Mouse (Mus musculus): Measurements from ENCODE around the gene Tmem52b.

Tmem52b gene

DNA sequence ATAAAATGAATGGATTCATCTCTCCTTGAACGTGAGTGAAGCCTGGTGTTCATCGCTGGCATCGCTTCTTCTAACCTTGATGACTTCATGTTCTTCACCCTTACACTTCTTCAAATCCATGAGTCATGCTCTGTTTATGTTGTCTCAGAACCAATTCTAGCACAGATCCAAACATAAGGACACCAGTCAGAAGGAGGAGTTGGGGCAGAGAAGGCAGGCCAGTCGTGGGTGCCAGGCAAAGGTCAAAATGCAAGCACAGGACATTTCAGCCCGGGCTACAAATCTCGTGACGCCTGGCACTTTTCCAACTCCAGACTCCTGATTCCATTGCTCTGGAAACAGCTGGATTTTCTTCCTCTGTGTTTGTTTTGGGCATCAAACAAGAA is 20.2 kb downstream of the Tmem52b start:
- DNase-seq (ENCODE audit: low spot score): peak; percentile 29

DNA sequence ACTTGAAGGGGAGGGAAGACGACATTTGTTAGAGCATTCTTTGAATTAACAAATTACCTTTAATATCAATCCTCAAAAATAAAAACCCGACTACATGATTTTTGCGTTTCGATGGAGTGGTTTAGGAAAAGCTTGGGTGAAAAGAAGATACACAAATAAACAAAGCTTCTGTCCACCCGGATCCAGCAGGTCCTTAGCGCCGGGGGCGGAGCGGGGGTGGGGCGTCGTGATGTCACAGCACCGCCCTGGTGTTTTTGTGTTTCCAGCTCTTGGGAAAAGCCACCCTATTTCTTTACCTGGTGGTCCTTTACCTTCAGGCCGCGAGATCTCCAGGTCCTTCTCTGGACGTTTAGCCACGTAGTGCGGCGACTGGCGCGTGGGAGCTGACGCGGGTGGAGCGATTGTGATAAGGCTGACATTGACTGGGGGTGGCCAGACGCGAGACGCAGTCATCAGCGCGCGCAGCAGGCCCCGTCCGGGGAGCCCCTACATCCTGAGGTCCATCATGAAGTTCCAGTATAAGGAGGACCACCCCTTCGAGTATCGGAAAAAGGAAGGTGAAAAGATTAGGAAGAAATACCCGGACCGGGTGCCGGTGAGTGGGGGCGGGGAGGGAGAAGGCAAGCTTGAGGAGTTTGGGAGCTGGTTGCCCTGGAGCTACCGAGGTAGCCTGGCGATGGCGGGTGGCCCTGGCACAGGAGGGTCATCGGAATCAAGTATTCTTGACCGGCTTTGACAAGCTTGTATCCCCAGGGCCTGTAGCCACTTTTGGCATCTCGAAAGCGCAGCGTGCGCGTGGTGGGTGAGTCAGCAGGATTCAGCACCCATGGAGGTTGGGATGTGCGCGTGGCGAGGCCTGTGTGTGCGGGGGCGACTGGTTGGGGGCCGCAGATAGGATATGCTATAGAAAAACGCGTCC is 20.8 kb downstream of the Tmem52b start, which contains the start of gene Gabarapl1:
Gene Gabarapl1 (plus strand): TSS at position 219 of the 919 bp plus-strand sequence.
- peak; percentile 77 for DNase-seq (ENCODE audit: low spot score)

DNA sequence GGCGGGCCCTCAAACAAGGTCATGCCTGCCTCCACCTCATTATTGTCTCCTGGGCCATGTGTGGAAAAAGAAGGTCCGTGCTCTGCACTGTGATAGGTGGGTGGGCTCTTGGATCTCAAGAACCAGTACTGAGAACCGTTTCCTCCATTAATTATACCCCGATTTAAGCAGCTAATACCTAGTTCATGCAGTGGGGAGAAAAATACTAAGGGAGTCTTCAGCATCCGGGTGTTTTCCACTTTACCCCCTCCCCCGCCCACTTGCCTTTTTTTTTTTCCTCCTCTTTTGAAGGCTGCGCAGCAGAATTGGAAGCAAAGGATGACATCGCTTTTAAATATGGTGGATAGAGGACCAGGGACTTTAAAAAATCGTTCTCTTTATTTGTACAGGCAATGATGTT is 21.7 kb downstream of the Tmem52b start:
- no peak for DNase-seq (ENCODE audit: low spot score)

DNA sequence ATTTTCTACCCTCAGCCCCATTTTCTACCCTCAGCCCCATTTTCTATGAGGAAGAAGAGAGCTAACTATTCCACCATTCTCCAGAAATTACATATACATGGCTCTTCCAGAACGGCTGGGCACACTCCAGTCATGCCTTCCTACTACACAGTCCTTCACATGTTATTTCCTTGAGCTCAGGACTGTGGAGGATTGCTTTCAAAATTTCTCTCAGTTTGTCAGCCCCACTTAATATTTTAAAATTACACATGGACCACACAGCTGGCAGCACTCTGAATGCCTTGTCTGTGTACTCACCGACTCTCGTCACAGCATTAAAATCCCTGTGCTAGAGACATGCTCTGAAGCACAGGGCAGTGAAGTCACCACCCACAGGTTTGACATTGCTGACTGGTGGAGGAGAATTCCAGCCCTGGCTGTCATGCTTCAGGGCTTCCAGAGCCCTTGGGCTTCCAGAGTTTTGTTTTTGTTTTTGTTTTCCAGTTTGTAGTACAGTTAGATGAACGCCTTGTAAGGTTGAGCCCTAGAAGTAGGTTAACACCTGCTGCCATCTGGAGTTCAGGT is 22.4 kb downstream of the Tmem52b start:
- DNase-seq (ENCODE audit: low spot score): no peak

DNA sequence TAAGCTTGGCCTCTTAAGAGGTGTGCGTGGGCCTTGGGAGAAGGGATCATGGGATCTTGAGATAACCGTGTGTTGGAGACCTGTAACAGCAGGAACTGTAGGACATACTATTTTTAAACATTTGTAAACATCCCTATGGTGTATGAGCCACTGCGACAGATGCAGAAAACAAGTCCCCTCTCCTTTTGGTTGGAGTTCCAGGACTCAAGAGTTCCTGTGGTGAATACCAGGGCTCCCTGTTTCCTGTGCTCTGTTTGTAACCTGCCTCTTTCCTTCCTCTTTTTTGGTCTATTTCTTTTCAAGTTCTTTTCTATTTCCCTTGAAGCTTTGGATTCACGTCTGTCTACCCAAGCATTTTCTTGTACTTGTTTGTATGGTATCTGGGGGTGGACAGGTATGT is 23.4 kb downstream of the Tmem52b start:
- no peak for DNase-seq (ENCODE audit: low spot score)

DNA sequence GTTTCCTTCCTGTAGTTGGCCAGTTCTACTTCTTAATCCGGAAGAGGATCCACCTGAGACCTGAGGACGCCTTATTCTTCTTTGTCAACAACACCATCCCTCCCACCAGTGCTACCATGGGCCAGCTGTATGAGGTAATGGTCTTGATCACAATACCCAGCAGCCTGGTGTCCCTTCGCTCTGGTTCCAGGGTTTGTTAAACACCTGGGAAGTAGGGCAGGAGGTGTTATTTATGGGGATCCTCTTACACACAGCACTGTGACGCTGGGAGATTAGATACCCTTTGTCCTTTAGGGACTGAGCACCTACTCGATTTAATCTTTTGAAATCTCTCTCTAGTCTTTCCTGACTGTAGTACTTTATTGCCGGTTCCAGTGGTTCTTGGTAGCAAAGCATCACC is 26.2 kb downstream of the Tmem52b start:
- DNase-seq (ENCODE audit: low spot score): no peak

DNA sequence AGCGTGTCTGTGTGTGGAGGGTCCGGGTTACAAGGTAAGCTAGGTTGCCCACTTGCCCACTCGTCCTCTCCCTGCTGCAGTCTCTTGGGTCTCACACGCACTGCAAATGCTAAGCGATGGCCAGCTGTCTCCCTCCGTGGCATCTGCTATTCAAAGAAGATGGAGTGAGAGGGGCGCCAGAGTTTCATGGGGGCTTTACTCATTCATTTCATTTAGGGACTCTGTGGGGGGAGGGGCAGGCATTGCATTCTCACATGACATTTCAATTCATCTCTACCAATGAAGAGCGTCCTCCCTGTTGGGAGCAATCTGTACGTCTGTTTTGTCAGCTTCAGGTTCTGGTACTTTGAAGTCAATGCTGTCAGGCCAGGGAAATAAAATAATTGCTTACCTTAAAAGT is 29.6 kb downstream of the Tmem52b start:
- no peak for DNase-seq (ENCODE audit: low spot score)

DNA sequence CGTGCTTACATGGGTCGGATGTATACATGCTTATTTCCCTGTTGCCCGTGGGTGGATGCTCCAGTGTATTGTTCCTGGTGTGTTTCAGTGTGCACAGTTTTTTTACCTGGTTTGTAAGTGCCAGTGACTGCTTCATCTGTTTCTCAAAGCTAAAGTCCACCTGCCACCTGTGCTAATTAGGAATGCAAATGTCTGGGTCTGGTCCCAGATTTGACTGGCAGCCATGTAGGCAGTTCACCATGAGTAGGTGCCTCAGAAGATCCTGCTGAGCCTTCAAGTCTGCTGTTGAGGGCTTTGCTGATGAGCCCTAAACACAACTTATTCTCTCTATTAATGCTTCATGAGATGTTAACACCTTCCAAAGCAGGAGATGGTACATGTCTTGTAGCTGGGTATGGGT is 30.2 kb downstream of the Tmem52b start:
- DNase-seq (ENCODE audit: low spot score): no peak

DNA sequence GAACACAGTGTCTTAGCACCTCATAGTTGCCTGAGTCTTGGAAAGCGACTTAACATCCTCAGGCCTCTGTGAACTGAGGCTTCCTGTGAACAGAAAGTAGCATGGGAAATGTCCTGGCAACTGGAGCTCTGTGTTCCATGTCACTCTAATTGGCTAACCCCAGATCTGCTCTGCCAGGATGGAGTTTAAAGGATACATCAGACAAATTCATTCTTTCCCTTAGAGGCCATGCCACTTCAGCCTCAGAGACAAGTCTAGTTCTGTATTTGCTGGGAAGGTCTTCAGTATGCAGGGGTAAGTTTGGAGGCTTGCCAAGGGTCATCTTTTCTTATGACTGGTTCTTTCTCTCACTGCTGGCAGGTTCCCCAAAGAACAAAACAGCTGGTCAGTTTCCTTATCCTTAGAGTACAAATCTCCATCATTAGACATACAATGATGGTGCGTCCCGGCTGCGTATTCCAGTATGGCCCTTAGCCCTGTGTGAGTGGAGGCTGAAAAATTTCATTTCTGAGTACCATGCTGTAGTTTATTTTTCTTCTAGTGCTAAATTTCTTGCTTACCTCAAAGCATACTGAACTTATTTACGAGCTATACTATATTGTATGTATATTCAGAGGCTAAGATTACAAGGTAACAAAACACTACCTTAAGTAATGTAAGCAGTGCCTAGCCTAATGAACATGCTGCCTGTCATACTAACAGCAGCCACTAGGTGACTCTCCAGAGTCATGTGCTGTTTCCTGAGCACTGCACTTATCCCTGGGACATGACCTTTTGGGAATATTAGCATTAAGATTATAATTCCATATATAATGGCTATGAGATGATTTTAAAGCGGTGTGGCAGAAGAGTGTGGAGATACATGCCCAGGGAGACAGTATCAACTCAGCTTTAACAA is 31.6 kb downstream of the Tmem52b start:
- peak; percentile 55 for DNase-seq (ENCODE audit: low spot score)

DNA sequence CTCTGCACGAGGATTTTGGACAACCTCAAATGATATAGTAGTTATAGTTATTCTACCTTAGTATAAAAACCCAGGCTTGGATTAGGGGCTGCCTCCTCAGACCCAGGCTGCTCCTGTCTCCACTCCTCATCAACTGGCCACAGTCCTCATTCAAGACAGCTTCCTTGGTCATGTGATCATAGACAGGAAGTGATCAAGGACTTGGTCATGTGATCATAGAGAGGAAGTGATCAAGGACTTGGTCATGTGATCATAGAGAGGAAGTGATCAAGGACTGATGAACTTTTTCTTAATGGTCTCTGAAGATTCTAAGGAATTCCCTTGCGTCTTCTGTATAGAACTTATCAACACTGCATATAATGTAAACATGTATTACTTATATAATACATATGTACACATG is 34.9 kb downstream of the Tmem52b start:
- DNase-seq (ENCODE audit: low spot score): no peak

DNA sequence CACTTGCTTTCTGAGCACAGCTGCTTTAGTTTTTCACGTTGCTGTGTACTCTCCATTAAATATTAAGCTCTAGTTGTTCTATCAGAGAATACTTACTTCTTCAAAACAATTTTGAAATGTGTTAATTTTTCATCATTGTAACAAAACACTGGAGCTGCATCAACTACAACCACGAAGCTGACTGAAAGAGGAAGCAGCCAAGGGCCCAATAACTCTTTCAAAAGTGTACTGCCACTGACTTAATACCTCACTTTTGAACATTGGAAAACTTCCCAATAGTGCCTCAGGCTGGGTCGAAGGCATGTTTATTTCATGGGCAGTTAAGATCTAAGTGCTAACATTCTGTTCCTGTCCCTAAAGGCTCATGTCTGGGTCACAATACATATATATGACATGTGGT is 35.7 kb downstream of the Tmem52b start:
- DNase-seq (ENCODE audit: low spot score): no peak

DNA sequence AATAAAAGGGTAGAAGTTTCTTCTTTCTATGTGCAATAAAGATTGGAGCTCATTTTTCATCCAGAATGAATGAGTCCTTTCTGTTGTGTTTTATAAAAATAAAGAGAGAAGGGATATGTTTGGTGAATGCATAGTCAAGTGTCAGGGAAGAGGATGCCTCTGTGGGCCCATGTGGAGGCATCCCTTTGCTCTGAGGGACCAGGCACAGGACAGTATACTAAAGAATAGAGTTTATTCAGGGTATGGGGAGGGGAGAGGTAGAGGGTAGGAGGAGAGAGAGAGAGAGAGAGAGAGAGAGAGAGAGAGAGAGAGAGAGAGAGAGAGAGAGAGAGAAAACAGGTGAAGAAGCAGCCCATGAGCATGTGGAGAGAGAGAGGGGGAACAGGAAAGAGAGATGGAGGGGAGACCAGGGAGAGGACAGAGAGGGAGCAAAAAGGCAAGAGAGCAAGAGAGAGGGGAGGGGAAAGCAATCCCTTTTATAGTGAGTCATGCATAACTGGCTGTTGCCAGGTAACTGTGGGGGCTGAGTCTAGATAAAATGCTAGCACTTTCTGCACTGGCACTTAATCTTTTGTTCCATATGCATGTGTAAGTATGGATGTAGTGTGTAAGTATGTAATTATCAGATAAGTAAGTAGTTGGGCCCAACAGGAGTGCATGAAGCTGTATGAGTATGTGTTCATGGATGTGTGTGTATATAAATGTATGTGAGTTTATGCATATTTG is 45.1 kb downstream of the Tmem52b start:
- DNase-seq (ENCODE audit: low spot score): no peak

DNA sequence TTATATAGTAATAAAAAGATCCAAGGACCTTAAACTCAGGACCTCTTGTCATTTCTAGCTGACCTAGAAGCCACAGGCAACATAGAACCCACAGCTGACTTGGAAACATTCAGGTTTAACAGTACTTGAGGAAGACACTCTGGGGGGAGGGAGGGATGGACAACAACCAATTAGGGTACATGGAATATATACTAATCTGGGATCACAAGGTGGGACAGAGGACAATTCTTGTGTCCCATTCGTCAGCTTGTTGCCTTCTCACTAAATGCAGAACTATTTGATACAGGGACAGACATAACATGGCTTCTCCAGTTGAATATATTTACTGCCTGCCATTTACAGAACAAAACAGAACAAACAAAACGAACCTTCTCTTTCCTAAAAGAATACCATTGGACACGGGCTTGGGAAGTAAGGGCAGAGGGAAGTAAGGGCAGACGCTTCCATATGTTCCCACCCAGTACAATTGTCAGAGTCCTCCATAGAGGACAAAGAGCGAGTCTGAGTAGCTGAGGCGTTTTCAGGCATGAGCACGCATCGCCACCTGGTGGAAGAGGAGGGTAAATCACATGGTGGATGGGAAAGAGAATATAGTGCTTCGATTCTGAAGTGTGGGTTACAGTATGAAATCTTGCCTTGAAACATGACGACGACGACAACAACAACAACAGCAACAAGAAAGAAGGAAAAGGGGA is 46.7 kb downstream of the Tmem52b start:
- DNase-seq (ENCODE audit: low spot score): peak; percentile 66

DNA sequence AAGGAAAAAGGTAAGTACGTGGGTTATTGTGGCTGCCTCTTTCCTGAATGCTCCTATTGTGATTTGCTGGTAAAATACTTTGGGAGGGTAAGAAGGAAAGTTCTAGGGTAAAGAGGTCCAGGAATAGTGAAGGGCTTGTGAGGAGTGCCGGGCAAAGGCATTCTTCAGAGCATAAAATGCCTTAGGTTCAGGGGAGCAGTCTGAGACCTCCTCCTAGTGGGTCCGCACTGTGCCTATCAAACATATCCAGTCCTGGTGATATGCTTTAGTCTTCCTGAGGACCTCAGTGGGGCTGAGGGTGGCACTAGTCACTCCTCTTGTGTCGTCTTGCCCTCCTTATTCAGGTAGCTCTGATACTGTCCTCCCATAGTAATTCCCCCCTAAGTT is 47.3 kb downstream of the Tmem52b start:
- no peak for DNase-seq (ENCODE audit: low spot score)

DNA sequence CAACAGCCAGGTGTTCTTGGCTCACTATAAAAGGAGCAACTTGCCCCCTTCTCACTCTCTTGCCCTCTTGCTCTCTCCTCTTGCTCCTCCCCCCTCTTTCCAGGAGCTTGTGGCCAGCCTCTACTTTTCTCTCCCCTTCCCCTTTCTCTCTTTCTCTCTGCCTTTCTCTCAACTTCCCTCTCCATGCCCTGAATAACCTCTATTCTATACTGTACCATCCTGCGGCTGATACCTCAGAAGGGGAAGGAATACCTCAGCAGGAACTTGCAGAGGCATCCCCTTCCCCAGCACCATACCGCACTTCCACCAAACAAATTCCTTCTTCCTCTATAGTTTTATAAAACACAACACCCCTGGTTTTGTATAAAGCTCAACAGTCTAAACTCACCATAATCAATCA is 52.9 kb downstream of the Tmem52b start:
- DNase-seq (ENCODE audit: low spot score): no peak
